Mouse (Mus musculus) erythroid progenitor cell, adult 5-6 weeks (primary cell): Measurements from ENCODE around the gene Cilp. TPM values are rescaled to one million over a fixed set of nuclear protein-coding genes. Genes with fewer than 3 reads are reported as not detected.
A peak's percentile ranks its signal among the peaks of the same experiment; 100 is the strongest.

Experiments used
- ATAC-seq: replicated peaks from 2 replicates; pipeline ENCODE4 v1.8.0; 2016; ENCODE audit warnings: moderate number of reproducible peaks, mild to moderate bottlenecking, moderate TSS enrichment, inconsistent platforms; ENCODE audit not compliant: poor library complexity, low FRiP score, severe bottlenecking
- total RNA-seq, 2 experiments: library from RNA; stranded (forward) in 1 of 2; stranded (reverse) in 1 of 2; fragments of 150-400 nt in 1 of 2; fragments of 186-747, 209-891 nt in 1 of 2; gene quantifications; 2 replicates each; pipeline versions ENCODE4 v1.2.3 to v1.2.4; 2015 to 2017; ENCODE audit warnings: low replicate concordance in 2 of 2

Gene Cilp
- total RNA-seq, 2 experiments from 2014 or later, result not detected

- ATAC-seq, result peak; percentile 48
Observed at GRCm38 (mm10) chr9:65293119-65293518, 28.1 kb downstream of the Cilp start.

- peak; percentile 37 for ATAC-seq
Observed at GRCm38 (mm10) chr9:65293580-65293972, 28.6 kb downstream of the Cilp start.

DNA sequence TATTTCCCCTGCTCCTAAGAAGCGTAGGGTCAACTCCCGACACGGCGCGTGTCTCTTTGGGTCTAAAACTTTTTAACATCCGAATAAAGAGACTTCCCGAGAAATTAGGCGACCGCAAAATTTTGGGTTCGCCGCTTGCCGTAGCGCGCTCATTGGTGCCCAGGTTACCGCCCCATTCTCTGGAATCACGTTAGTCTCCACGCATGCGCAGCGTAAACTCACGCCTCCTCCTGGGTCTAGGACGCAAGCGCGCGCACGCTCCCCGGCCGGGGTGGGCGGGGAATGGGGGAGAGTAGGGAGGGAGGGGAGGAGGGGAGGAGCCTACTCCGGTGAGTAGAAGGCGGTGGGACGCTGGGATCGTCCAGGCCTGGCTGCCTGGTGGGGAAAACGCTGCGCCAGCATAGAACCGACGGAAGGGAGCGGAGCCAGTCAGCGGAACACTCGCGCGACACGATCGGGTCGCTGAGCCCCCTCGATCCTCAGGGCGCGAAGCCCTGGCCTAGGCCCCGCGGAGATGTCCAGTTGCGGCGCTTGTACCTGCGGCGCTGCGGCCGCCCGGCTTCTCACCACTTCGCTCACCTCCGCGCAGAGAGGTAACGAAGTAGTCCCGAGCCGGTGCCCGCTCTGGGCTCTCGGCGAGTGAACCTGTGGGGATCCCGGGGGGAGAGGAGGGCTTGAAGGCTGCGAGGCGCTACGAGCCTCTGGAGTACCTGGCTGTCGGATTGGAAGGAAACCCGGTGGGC, 29.2 kb downstream of the Cilp start, which contains the start of gene Clpx:
Clpx (plus strand) TSS at position 288 of the 743 bp plus-strand sequence.
- peak; percentile 89 for ATAC-seq

DNA sequence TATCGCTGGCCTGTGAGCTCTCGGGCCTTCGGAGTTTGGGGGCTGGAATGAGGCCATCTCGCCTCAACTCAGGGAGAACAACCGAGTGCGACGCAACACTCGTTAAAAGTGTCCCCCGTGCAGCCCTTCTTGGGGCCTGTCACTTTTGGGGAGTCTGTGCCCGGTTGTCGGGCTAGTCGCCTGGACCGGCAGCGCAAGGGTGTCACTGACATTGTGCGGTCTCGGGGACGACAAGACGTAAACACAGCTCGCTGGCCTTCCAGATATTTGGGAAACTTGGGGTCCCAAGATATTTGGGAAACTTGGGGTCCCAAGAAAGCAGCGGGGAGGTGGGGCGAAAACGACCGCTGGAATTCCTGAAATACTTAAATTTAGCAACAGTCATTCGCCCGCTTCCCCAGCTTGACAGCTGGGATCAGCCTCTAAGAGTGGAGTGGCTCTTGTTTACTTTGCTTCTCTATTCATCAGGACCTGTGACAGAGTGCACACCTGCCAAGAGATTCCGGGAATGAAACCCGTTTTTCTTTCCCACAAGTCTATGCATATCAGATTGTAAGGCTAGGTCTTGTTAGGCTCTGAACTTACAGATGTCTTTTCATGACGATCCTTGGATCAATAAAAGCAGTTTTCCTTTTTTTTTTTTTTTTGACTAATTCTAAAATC, 29.9 kb downstream of the Cilp start:
- ATAC-seq, result peak; percentile 57

DNA sequence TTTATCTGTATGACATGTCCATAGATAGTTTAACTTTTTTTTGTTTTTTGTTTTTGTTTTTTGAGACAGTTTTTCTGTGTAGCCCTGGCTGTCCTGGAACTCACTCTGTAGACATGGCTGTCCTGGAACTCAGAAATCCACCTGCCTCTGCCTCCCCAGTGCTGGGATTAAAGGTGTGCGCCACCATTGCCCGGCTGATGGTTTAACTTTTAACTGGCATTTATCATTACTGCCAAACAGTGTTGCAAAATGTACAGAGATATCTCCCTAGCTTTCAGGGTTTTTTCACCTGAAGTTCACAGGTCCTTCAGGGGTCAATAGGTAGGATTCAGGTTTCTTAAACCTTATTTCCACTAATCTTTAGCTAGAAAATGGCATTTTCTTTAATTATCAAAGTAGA, 32.1 kb downstream of the Cilp start:
- ATAC-seq, result no peak

- no peak for ATAC-seq
Observed at GRCm38 (mm10) chr9:65298761-65299160, 33.8 kb downstream of the Cilp start.

GRCm38 (mm10) chr9:65299650-65300049, 34.7 kb downstream of the Cilp start:
- no peak for ATAC-seq

DNA sequence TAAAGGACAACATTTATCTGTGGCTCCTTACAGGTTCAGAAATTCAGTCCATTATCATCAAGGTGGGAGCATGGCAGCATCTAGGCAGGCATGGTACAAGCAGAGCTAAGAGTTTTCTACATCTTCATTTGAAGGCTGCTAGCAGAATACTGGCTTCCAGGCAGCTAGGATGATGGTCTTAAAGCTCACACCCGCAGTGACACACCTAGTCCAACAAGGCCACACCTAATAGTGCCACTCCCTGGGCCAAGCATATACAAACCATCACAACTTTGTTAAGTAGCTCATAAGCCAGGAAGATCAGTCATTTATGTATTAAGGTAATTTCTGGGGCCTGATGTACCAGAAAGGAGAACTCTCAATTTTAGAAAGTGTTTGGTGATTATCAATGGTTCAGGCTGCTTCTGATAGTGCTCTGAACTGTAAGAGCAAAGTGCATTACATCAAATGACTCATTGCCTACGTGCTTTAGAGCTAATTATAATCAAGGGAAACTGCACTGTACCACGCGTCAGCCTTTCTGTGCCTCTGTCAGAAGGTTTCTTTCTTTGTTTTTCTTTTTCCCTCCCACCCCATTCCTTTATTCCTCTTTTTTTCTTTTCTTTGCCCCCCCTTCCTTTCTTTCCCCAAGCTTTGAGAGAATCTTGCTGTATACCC, 37.5 kb downstream of the Cilp start:
- no peak for ATAC-seq

DNA sequence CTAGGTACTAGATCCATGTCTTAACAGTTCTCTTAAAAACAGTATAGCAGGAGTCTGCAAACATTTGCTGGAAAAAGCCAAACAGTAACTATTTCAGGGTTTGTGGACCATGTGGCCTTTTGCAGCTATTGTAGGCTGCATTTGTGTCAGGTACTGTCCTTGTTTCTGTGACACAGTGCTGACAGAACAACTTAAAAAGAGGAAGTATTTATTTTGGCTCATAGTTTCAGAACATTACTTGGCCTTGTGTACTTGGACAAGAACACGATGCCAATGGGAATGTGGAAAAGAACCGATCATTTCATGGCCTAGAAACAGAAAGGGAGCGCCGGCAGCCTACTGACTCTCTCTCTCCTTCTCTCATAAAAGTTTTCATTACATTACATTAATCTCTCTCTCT, 38.6 kb downstream of the Cilp start:
- no peak for ATAC-seq

- ATAC-seq, result no peak
Observed at GRCm38 (mm10) chr9:65304300-65304699, 39.3 kb downstream of the Cilp start.

DNA sequence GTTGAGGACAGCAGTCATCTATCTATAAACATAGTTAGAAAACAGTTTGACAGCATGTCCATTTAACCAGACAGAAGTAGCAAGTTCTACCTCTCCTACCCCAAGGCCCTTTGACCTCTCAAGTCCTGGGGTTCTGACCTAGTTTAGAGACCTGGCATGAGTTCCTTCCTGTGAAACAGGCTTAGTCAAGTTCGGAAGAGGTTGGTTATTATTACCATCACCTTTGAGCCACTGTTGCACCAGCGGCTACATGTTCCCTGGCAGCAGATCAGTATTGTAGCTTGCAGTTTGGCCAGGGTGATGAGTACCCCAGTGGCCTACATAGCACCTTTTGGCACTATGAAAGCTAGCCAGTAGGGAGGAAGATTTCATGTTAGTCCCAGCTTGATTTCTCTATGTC, 41.7 kb downstream of the Cilp start:
- ATAC-seq, result no peak

DNA sequence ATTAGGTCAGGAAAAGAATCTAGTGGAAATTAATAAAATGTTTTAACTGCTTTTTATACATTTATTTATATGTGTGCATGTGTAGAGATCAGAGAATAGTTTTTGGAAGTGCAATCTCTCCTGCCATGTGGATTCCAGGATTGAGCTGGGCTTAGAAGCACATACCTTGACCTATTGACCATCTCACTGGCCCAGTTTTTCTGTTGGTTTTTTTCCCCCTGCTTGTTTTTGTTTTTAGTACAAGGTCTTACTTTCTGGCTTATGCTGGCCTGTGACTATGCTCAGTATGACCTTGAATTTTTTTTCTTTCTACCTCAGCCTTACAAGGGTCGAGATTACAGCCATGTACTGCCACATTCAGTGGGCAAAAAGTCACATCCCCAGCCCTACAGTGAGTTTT, 43.0 kb downstream of the Cilp start:
- ATAC-seq, result no peak

DNA sequence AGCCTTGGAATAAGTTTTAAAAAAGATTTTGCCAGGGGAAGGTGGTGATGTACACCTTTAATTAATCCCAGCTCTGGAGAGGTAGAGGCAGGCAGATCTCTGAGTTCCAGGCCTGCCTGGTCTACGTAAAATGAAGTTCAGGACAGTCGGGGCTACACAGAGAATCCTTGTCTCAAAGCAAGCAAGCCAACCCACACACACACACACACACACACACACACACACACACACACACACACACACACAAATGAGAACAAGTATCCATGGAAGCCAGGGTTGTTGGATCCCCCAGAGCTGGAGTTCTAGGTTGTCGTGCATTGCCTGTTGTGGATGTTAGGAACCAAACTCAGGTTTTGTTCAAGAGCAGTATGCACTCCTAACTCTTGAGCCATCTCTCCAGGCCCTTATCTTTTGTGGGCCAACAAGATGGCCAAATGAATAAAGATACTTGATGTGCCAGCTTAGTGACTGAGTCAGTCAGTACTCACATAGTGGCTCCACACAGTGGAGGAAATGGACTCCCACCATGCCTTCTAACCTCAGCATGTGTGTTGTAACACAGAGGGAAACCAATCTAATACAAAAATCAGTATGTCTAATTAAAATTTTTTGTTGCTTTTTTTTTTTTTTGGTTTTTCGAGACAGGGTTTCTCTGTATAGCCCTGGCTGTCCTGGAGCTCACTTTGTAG, 47.8 kb downstream of the Cilp start:
- ATAC-seq, result peak; percentile 59

DNA sequence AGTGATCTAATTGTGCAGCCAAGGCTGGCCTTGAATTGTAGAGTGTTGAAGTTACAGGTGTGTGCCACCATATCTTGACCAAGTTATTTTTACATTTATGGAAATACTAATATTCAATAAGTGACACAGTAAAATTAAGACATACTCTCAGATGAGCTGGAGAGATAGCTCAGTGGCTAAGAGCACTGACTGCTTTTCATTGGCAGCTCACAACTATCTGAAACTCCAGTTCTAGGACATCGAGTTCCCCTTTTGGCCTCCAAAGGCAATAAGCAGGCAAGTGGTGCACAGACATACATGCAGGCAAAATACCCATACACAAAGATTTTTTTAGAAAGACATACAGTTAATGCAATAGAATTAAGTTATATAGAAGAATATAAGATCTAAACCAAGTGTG, 48.9 kb downstream of the Cilp start:
- ATAC-seq, result no peak

GRCm38 (mm10) chr9:65322255-65322900, 57.4 kb downstream of the Cilp start:
- no peak for ATAC-seq

- no peak for ATAC-seq
Observed at GRCm38 (mm10) chr9:65325971-65326370, 61.0 kb downstream of the Cilp start.

DNA sequence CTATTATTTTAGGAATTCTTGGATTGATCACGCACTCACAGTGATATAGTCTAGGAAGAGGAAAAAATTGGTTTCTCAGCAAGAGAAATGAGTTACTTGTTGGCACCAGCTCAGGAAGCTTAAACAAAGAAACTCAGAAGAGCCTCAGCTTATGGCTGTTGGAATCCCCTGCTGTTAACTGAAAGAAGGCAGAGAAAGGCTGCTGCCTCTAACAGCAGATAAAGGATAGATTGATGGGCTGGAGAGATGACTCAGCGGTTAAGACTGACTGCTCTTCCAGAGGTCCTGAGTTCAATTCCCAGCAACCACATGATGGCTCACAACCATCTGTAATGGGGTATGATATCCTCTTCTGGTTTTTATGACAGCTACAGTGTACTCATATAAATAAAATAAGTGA, 62.4 kb downstream of the Cilp start:
- ATAC-seq, result no peak
